Mouse (Mus musculus) erythroblast, adult 5-6 weeks (primary cell): ENCODE measurements at regions not wholly inside any gene's neighbourhood (a gene's known extent, or its start where the extent isn't known, plus 50 kb on each side); places are given as distances from the start of the nearest gene placed in this dataset.

Source experiments
- ATAC-seq: replicated peaks from 2 replicates; pipeline ENCODE4 v1.8.0; 2016; ENCODE audit warnings: moderate number of reproducible peaks, mild to moderate bottlenecking, moderate TSS enrichment, inconsistent platforms; ENCODE audit not compliant: poor library complexity, low FRiP score, severe bottlenecking

DNA sequence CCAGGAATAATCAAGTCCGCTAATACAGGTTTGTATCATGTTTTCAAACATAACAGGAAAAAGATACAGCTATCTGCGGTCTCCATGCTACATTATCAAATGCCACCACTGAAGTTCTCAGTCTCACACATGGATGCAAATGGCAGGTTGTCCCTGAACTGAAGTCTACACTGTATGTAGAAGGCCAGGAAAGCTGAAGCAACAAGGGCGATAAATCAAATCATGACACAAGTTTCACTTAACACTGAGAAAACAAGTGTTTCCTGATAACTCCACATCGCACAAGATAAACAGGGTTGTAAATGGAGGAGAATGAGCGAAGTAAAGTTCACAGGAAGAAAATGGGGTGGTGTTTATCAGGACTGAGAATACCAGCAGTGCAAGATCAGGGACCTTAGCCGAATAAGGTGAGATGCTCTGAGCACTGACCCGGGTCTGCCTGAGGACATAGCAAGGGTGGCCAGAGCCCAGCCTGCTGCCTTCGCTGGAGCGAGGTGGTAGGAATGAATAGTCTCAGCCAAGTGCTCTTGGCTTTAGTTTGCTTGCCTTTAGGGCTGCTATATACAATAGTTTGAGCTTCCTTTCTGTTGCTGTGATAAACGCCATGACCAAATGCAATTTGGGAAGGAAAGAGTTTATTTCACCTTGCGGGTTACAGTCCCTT lies 196.3 kb upstream of the Nfe2l3 start:
- no peak for ATAC-seq

DNA sequence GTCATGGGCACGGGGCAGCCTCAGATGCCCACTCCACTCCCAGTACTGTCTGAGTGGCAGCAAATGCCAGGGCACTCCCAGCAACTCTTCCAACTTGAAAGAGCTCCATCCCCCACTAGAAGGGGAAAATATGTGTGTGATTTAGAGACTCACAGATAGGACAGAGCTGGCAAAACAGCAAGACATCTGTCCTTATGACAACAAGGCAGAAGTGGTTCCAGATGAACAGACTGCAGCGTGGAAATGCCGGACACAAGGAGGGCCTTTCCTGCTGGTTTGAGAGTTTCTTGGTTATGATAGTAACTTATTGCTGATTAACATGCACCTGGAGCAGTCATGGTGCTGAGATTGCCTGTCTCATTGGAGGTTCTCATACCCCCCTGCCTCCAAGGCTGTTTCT lies 192.4 kb upstream of the Nfe2l3 start:
- no peak for ATAC-seq

DNA sequence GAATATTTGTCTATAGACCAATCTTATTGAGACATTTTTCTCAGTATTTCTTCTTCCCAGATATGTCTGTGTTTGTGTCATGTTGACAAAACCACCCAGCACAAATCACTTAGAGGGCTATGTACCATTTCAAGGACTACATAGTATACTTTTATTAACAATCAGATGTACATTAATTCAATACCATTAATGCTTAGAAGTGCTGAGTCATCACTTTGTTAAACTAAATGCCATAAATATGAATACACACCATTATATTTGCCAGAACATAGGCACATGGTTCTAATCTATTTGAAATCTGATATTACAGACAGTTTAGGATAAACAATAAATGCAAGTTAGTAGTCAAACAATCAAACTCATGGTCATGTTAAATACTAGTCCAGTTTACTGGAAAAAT lies 182.2 kb upstream of the Nfe2l3 start:
- ATAC-seq, result no peak

DNA sequence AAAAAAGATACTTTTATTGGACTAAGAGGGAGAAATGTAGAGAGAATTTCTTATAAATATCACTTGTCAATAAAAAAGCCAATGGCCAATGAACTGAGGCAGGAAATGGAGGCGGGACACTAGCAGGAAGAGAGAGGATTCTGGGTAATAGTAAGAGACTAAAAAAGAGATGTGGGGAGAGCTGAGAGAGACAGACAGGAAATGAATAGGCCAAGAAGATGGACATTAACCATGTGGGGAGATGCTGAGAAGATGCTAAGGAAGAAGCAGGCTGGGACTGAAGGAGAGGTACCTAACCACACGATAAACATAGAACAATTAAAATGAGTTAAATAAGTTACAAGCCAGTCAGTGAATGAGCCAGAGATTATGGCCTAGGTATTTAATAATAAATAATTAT lies 181.0 kb upstream of the Nfe2l3 start:
- no peak for ATAC-seq

GRCm38 (mm10) chr6:51252721-51253120 lies 179.7 kb upstream of the Nfe2l3 start:
- ATAC-seq, result no peak

DNA sequence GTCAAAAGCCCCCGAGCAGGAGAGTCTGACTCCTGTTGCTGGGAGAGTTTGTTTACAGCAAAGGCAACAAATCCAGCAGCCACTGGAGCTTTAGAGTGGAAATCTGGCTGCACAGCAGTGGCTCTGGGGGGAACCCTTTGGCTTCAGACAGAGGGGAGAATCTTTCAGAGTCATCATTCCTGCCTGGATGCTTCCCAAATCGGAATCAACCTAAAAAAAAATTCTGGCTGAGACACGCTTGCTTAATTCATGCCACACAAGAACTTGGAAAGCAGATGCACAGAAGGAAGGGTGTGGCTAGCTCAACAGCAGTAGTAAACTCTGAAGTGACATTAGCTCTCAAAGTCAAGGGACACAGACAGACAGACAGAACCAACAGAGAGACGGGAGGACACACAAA lies 175.8 kb upstream of the Nfe2l3 start:
- ATAC-seq, result no peak

DNA sequence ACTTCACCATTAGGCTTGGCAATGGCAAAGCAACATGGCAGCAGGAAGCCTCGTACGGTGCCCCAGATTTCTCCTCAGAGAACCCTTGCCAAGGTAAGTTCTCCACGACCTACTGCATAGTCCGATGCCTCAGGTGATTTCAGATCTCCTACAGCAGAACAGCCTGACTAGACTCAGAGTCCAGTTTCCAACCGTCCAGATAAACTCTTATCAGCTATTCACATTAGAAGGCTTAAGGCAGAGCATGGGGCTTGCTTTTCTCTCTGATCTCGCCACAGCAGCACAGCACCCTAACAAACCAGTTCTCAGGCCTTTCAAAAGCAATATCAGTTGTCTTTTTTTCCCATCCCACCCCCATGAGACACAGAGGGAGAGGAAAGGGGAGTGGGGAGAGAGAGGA lies 174.9 kb upstream of the Nfe2l3 start:
- no peak for ATAC-seq

GRCm38 (mm10) chr6:51258304-51258703 lies 174.2 kb upstream of the Nfe2l3 start:
- no peak for ATAC-seq

GRCm38 (mm10) chr6:51263595-51263994 lies 168.9 kb upstream of the Nfe2l3 start:
- no peak for ATAC-seq

DNA sequence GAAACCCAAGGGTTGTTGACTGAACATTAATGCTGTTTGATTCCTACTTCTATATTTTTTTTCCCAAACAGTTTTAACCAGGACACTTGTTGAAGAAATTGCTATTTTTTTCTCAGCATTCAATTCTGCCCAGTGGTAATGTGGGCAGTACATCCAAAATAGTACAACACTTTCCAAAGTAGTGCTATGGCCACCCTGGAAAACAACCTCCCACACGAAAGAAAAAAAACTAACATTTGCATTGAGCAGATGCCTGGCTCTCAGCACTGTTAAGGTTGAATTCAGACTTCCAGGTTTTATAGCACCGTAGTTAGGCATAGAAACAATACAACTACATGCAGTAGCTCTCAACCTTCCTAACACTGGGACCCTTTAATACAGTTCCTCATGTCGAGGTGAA lies 167.1 kb upstream of the Nfe2l3 start:
- ATAC-seq, result no peak

DNA sequence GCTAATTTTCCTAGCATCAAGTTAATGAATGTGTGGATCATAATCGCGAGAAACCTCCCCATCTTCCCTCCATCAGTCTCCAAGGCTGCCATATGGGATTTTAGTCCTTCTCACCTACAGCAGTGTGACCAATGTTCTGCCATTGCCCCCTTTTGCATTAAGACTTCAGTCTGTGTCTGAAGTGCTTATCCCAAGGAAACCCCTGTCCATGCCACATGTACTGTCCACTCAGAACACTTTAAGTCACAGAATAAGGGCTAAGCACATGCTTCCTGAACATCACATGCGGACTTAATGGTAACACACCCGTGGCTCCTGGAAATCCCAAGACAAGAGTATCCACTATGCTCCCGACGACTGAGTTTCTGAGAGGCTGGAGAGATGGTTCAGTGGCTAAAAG lies 165.7 kb upstream of the Nfe2l3 start:
- ATAC-seq, result no peak

GRCm38 (mm10) chr6:51267888-51268287 lies 164.6 kb upstream of the Nfe2l3 start:
- no peak for ATAC-seq

DNA sequence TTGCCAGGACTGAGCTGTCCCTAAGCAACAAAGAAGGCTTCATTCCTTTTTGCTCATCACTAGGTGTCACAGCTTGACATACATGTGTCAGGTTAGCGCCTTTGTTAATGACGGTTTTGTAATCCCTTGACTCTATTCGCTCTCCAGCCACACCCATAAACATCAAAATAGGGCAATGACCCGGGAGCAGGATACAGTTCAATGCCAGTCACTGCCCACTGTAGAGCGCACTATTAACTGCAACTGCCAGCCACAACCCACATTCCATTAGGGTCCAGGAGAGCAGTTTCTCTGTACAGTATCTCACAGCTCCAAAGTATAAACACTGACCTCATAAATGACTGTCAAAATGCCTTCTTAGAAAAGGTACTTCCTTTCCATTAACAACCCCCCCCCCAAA lies 163.5 kb upstream of the Nfe2l3 start:
- no peak for ATAC-seq

DNA sequence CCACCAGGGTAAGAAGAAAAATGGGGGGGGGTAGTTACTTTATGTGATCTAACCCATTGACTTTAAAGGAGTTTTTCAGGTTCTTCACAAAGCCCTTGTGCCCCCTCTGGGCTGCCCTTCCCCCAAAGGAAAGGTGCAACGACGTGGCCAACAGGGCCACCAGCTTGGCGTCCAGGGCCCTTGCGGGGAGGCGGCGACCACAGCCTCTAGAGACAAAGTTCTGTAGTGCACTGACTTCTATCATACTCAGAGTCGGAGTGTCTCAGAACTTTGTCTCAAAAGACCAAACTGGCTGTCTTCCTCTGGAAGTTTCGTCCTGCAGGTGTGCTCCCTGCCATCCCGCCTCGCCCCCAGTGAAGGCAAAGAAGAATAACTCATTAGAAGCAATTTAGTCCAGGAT lies 162.9 kb upstream of the Nfe2l3 start:
- ATAC-seq, result no peak

GRCm38 (mm10) chr6:51270216-51271127 lies 162.0 kb upstream of the Nfe2l3 start:
- no peak for ATAC-seq

- ATAC-seq, result no peak
Observed at GRCm38 (mm10) chr6:51271128-51271480, 161.4 kb upstream of the Nfe2l3 start.

- ATAC-seq, result no peak
Observed at GRCm38 (mm10) chr6:51272136-51272736, 160.2 kb upstream of the Nfe2l3 start.

- ATAC-seq, result no peak
Observed at GRCm38 (mm10) chr6:51279491-51279890, 153.0 kb upstream of the Nfe2l3 start.

DNA sequence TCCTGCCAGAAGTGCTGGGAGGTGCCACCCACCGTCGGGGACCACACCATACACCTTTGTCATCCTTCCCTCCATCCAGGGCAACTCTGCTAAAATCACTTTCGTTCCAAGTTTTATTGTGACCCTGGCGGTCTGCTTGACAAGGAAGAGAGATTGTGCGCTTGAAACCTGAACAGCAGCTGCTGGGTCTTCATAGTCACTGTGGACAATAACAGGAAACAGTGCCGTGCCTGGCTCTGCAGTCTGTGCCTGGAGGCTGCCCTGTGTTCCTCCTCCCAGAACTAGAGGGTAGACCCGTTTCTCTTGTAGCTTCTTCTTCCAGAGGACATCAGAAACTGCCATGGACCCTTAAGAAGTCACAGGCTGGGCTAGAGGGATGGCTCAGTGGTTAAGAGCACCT lies 152.2 kb upstream of the Nfe2l3 start:
- ATAC-seq, result no peak

GRCm38 (mm10) chr6:51283916-51284706 lies 148.4 kb upstream of the Nfe2l3 start:
- no peak for ATAC-seq
